Comparison of ENCODE assay signal across 1 mouse cellular context in genomic region chr9:102595662-102596436, GRCm38 (mm10).
TF ChIP-seq lines count a peak whose summit lies in the region.

No protein-coding gene starts in this region.

TF ChIP-seq in MEL, 35 proteins besides CTCF, POLR2A, EP300 and RAD21:
- no peak for TF ChIP-seq ZNF384 (IDR thresholded peaks at IDR 0.05; ENCODE audit: low read depth, low read length)
- TF ChIP-seq MYB (IDR thresholded peaks at IDR 0.05; ENCODE audit: low read depth, low read length): no peak
- TF ChIP-seq GATA1 (IDR thresholded peaks at IDR 0.05; ENCODE audit: low read depth, low read length): 0 out of 2 replicates have a peak, but pooled peaks have one; percentile 37
- no peak for TF ChIP-seq GABPA (IDR thresholded peaks at IDR 0.05; ENCODE audit: low read depth, low read length)
- TF ChIP-seq TCF12 (IDR thresholded peaks at IDR 0.05; ENCODE audit: low read depth, low read length): 0 out of 2 replicates have a peak, but pooled peaks have one; percentile 0
TF ChIP-seq in MEL: peak in this region for 2.
